Mouse (Mus musculus) left cerebral cortex, adult 18-20 months (tissue): ENCODE measurements around the gene Sh2d3c. TPM values are rescaled to one million over a fixed set of nuclear protein-coding genes. Genes with fewer than 3 reads are reported as not detected.
A peak's percentile ranks its signal among the peaks of the same experiment; 100 is the strongest.

Experiments used
- DNase-seq, 2 experiments: peaks; one replicate each; pipeline ENCODE4 v3.0.0; 2021 to 2022; ENCODE audit warnings: low spot score in 2 of 2, mixed read lengths in 1 of 2
- total RNA-seq, 2 experiments: library from RNA; stranded (reverse); gene quantifications; 2 replicates each; pipeline ENCODE4 v1.2.3; 2021

The Sh2d3c gene
- total RNA-seq, 2 experiments from 2014 or later = 27.9 to 35.5 TPM

- no peak for DNase-seq
Observed at GRCm38 (mm10) chr2:32751665-32752033, 30.8 kb downstream of the Sh2d3c start.

GRCm38 (mm10) chr2:32752181-32752580, 31.3 kb downstream of the Sh2d3c start:
- no peak for DNase-seq

GRCm38 (mm10) chr2:32756674-32757055, 35.8 kb downstream of the Sh2d3c start:
- no peak for DNase-seq

- peak; percentile 96 to 97 for DNase-seq
Observed at GRCm38 (mm10) chr2:32757056-32757845, 36.4 kb downstream of the Sh2d3c start, which contains the start of gene Tor2a. Gene Tor2a (plus strand): TSS chr2:32757234.

GRCm38 (mm10) chr2:32758503-32758902, 37.6 kb downstream of the Sh2d3c start:
- no peak for DNase-seq

- DNase-seq = no peak
Observed at GRCm38 (mm10) chr2:32759001-32759400, 38.1 kb downstream of the Sh2d3c start.

- DNase-seq = peak; percentile 45 to 52
Observed at GRCm38 (mm10) chr2:32761361-32761760, 40.5 kb downstream of the Sh2d3c start.

- DNase-seq = peak in 1 of 2 experiments; percentile 37
Observed at GRCm38 (mm10) chr2:32761859-32762258, 41.0 kb downstream of the Sh2d3c start.

- no peak for DNase-seq
Observed at GRCm38 (mm10) chr2:32763353-32763752, 42.5 kb downstream of the Sh2d3c start.

GRCm38 (mm10) chr2:32767241-32767640, 46.4 kb downstream of the Sh2d3c start:
- no peak for DNase-seq

- no peak for DNase-seq
Observed at GRCm38 (mm10) chr2:32768661-32769285, 47.9 kb downstream of the Sh2d3c start.

- no peak for DNase-seq
Observed at GRCm38 (mm10) chr2:32769327-32770085, 48.7 kb downstream of the Sh2d3c start.

- no peak for DNase-seq
Observed at GRCm38 (mm10) chr2:32771886-32772285, 51.0 kb downstream of the Sh2d3c start.

GRCm38 (mm10) chr2:32772626-32773279, 51.9 kb downstream of the Sh2d3c start:
- DNase-seq = no peak

- peak; percentile 96 to 98 for DNase-seq
Observed at GRCm38 (mm10) chr2:32775359-32776074, 54.7 kb downstream of the Sh2d3c start, which contains the start of the genes Ttc16 and Ptrh1. Gene Ttc16 (minus strand): TSS chr2:32775633. Gene Ptrh1 (plus strand): TSS chr2:32775786.

GRCm38 (mm10) chr2:32776192-32776591, 55.3 kb downstream of the Sh2d3c start:
- no peak for DNase-seq

GRCm38 (mm10) chr2:32778081-32778480, 57.2 kb downstream of the Sh2d3c start:
- no peak for DNase-seq

- peak; percentile 65 to 70 for DNase-seq
Observed at GRCm38 (mm10) chr2:32779131-32779530, 58.3 kb downstream of the Sh2d3c start.

GRCm38 (mm10) chr2:32779714-32780113, 58.9 kb downstream of the Sh2d3c start:
- no peak for DNase-seq

- no peak for DNase-seq
Observed at GRCm38 (mm10) chr2:32781710-32782109, 60.9 kb downstream of the Sh2d3c start.
